Mouse (Mus musculus) forelimb bud, embryonic 11.5 days (tissue): ENCODE measurements at regions not wholly inside any gene's neighbourhood (a gene's known extent, or its start where the extent isn't known, plus 50 kb on each side); places are given as distances from the start of the nearest gene placed in this dataset.
A peak's percentile ranks its signal among the peaks of the same experiment; 100 is the strongest.

Experiments
- DNase-seq: peaks from one replicate; pipeline ENCODE4 v3.0.0-alpha.2; 2012; ENCODE audit warnings: low read depth, low spot score

GRCm38 (mm10) chr2:137591551-137591950 lies 475.1 kb upstream of the Jag1 start:
- DNase-seq, result no peak

GRCm38 (mm10) chr2:137581491-137581890 lies 465.0 kb upstream of the Jag1 start:
- no peak for DNase-seq

- DNase-seq, result no peak
Observed at GRCm38 (mm10) chr2:137575750-137576149, 459.3 kb upstream of the Jag1 start.

GRCm38 (mm10) chr2:137574845-137575449 lies 458.5 kb upstream of the Jag1 start:
- no peak for DNase-seq

GRCm38 (mm10) chr2:137571146-137571545 lies 454.7 kb upstream of the Jag1 start:
- no peak for DNase-seq

- no peak for DNase-seq
Observed at GRCm38 (mm10) chr2:137566619-137567018, 450.2 kb upstream of the Jag1 start.

GRCm38 (mm10) chr2:137564064-137564624 lies 447.7 kb upstream of the Jag1 start:
- no peak for DNase-seq

GRCm38 (mm10) chr2:137560366-137560765 lies 443.9 kb upstream of the Jag1 start:
- DNase-seq, result no peak

GRCm38 (mm10) chr2:137553871-137554270 lies 437.4 kb upstream of the Jag1 start:
- no peak for DNase-seq

- DNase-seq, result no peak
Observed at GRCm38 (mm10) chr2:137536581-137536980, 420.1 kb upstream of the Jag1 start.

- DNase-seq, result no peak
Observed at GRCm38 (mm10) chr2:137516271-137516670, 399.8 kb upstream of the Jag1 start.

- no peak for DNase-seq
Observed at GRCm38 (mm10) chr2:137515043-137515442, 398.6 kb upstream of the Jag1 start.

GRCm38 (mm10) chr2:137513895-137514506 lies 397.6 kb upstream of the Jag1 start:
- no peak for DNase-seq

- no peak for DNase-seq
Observed at GRCm38 (mm10) chr2:137510671-137511235, 394.3 kb upstream of the Jag1 start.

GRCm38 (mm10) chr2:137501236-137501635 lies 384.8 kb upstream of the Jag1 start:
- DNase-seq, result no peak

GRCm38 (mm10) chr2:137497616-137498015 lies 381.2 kb upstream of the Jag1 start:
- DNase-seq, result no peak

- DNase-seq, result no peak
Observed at GRCm38 (mm10) chr2:137493600-137493999, 377.2 kb upstream of the Jag1 start.

- no peak for DNase-seq
Observed at GRCm38 (mm10) chr2:137489181-137489682, 372.8 kb upstream of the Jag1 start.

- no peak for DNase-seq
Observed at GRCm38 (mm10) chr2:137468769-137469168, 352.3 kb upstream of the Jag1 start.

- DNase-seq, result no peak
Observed at GRCm38 (mm10) chr2:137457061-137457753, 340.8 kb upstream of the Jag1 start.

- DNase-seq, result peak; percentile 17
Observed at GRCm38 (mm10) chr2:137456436-137456835, 340.0 kb upstream of the Jag1 start.

- no peak for DNase-seq
Observed at GRCm38 (mm10) chr2:137446919-137447318, 330.5 kb upstream of the Jag1 start.
